Mouse (Mus musculus): ENCODE measurements around the gene Mtif3.

- TF ChIP-seq POLR2A (IDR thresholded peaks at IDR 0.05; ENCODE audit: low read depth, low read length) (no peak), CTCF (conservative IDR thresholded peaks at IDR 0.05 in 1 of 2, IDR thresholded peaks at IDR 0.05 in 1 of 2; ENCODE audit: low read depth in 2 of 2, low read length in 2 of 2) (no peak)
Measured at GRCm38 (mm10) chr5:146919874-146920273, 43.7 kb downstream of the Mtif3 start.
